Mouse (Mus musculus) left cerebral cortex, adult 9 months (tissue): ENCODE results near the gene Map1b.

Experiments
- DNase-seq, 2 experiments: peaks; one replicate each; pipeline ENCODE4 v3.0.0; 2022; ENCODE audit warnings: low spot score in 2 of 2

Gene Map1b

DNA sequence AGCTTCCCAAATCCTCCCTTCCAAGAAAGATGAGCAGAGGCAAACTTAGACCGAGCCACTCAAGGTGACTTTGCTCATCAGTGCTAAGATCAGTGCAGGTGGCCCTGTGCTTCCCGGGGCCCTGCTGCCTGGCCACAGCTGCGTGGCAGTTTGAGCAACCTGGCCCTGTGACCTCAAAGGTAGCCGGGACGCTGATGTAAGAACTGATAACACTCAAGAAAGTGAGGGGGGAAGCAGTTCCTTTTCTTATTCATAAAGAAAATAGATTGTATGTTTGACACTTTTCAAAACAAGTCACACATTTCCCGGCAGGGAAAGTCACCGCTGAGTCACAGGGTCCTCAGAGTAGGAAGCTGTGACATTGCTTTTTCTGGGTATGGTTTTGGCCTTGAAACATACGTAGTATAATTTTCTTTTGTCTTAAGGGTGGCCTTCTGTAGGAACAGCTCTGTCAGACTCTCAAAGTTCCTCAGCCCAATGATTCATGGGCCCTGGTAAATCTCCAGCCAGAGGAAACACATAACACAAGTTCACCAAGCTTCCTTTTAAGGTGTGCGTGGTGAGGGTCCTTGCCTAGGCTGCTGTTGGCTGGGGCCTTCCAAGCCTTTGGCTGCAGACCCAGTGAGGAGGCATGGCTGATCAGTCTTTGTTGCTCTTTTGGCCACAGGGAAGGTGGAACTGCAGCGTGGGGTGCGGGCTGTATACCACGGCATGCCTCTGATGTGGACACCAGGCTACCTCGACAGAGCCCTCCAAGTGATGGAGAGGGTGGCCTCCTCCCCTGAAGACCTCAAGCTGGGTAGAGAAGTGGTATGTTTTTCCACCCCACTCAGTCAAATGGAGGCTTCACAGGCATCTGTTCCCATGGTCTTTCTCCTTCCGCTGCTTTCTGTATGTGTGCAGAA lies 105.5 kb downstream of the Map1b start:
- no peak for DNase-seq

DNA sequence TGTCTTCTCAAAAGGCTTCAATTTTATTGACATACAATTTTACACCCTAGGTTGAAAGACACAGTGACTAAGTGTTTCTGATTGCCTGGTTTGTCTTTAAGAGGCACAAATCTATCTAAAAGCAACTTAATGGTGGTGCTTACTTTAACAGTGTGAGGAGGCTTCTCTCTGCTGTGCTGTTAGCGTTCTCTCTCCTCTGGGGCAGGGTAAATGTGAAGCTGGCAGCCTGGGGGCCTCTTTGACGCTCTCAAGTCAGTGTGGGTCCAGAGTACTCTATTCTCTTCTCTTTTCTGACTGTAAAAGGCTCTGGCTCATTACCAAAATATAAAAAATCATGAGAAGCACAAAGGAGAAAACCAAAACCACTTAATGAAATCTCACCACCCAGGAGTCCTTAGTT lies 107.1 kb downstream of the Map1b start:
- no peak for DNase-seq

DNA sequence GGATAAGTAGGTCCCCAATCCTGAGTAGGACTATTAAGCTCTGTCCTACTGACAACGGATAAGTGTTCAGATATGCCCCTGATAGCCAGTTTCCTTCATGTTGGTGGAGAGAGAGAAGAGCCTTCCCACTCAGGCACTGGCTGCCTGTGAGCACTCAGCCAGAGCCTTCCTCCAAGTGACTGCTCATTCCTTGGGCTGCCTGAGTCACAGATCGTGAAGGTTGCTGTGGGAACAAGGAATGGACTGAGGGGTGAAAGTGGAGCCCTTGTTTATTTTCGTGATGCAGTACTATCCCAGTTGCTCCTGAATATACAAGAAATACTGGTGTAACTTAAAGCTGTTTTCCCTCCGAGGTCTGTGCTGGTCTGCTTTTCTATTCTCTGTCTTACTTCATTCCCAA lies 117.0 kb downstream of the Map1b start:
- no peak for DNase-seq

DNA sequence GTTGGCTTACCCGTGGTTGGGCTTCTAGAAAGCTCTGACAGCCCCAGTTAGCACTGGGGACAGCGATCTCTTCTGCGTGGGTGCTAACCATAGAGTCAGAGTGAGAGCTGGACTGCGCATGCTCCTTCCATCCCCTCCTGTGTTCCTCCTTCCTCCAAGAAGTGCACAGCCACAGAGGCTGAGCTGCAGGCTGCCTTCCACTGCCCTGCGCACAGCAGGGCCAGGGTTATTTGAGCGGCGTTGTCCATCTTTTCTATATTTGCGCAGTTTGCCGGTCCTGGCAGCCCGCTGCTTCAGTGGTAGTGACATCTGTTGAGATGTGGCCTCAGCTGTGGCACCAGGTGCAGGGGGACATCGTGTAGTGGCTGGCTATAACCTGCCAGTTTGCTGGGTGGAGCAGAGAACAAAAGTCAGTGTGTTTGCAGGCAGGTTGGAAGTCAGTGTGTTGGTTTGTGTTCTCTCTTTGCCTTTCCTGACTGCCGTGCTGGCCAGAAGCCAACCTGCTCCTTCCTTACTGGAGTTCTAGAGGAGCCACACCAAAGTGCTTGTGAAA lies 118.1 kb downstream of the Map1b start:
- no peak for DNase-seq

DNA sequence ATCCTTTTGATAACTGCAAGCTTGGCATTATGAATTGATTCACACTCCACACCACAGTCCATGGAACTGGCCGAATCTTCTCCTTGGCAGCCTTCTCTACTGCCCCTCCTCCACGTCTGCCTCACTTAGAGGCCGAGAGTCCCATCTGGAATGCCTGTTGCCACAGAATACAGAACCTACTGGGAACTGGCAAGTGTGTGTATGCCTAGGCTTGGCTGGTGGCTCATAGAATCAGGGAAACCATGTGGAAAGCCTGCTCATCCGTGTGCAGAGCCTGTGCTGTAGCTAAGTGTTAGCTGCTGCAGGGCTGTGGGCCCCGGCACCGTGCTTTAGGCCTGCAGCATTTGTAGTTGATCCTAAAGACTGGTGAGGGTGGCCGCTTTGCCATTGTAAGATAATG lies 119.1 kb downstream of the Map1b start:
- no peak for DNase-seq

DNA sequence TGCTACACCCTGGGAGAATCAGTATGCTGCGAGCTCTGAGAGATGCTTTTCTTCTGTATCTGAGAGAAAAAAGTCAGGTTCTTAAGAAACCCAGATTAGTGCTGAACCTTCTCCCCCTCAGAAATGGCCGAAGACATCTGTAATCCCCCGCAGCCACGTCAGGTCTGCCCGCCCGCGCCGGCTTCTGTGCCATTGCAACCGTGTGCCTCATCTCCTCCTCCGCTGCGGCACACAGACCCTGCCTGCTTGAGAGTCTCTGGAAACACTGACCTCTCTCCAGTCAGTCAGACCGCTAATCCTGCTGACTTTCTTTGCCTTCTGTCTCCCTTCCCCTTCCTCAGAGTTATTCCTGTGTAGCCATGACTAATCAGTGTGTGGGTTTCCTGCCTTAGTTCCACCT lies 120.8 kb downstream of the Map1b start:
- no peak for DNase-seq

DNA sequence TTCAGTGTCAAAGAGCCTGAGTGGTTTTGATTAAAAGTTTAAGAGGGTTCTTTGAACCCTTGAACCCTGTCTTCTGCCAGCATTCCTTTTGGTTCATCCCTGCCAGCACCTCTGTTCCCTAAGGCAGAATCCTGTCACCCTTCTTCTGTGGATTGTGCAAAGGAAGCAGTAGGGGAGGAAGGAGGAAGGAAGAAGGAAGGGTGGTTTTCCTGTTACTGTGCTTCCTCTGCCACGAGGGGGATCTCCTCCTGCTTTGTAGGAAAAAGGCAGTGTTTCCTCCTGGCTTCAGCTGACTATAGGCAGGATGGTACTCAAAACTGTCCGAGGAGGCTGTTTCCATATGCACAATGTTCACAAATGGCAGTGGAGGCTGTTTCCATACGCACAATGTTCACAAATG lies 121.6 kb downstream of the Map1b start:
- no peak for DNase-seq

DNA sequence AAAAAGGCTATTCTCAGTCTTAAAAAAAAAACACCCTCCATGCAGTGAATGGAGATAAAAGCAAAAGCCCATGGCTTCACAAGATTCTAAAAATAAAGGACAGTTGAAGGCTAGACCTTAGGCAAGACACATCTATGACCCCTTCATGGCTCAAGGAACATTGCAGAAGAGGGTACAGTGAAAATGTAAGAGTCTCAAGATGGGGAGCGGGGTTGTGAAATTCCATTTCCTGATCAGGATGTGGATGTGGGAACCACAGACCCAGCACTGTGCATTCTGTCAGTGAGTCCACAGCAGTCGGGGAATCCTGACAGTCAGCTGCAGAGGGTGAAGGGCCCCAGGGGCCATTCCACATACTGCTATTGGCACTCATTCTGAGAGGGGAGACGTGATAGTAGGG lies 123.2 kb downstream of the Map1b start:
- no peak for DNase-seq

DNA sequence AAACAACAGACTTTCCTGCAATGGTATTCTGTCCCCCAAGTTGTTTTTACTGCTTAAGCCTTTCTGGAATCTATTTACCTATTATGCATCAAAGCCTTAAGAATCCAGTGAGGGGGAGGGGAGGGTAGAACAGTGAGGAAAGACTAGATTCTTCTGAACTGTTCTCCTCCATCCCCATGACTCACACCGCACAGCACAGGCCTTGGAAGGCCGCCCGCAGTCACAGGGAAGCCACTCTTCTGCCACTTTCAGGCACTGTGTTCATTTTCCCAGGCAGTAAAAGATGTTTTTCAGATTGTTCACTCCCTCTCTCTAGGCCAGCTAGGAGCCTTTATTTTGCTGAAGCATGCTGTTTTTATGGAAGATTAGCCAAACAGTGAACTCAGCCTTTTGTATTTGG lies 124.9 kb downstream of the Map1b start:
- DNase-seq, result peak in 1 of 2 experiments; percentile 51

DNA sequence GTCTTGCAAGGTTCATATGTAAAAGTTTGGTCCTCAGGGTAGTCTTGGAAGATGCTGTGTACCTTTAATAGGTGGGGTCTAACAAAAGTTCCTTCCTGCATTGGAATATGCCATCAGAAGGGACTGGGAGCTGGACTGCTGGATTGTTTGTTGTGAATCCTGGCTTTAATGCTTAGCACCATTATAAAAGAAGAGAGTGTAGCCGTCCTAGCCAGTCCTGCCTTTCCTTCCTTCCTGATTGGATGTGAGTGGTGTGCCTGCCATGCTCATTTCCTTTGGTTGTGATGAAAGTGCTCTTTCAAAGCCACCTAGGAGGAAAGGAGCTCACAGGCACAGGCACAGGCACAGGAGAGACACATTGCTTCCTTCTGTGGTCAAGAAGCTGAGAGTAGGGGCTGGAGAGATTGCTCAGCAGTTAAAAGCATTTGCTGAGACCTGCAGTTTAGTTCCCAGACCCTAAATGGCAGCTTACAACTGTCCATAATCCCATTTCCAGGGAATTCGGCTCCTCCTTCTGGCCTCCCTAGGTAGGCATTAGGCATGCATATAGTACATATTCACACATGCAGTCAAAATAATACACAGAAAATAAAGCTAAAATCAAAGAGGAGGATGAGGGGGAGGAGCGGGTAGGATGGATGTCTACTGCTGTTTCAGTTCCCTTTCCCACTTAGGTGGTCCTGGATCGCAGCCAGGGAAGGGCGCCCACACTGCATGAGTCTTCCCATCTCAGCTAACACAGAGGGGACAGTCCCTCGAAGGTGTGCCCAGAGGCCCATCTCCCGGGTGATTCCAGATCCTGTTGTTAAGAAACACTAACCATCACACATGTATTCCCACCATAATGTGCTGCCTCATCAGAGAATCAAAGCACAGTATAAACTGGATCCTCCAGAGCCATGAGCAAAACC lies 128.2 kb downstream of the Map1b start:
- DNase-seq, result no peak

DNA sequence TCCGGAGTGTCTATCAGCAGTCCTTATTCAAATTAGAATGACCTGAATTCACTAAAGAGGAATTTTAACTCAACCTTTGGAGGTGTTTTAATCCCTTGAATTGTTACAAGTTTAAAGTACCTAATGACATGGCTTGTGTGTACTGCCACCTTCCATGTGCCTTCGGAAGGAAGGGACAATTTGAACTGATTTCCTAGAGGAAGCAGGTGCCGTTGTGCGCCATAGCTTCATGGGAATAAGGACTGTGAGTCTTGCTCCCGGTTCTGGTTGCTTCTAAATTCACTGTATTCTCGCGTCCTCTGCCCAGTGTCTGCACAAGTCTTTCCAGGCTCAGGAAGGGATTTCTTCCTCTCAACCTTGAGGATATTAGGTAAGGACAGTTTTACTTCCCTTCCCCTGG lies 130.0 kb downstream of the Map1b start:
- DNase-seq, result no peak

DNA sequence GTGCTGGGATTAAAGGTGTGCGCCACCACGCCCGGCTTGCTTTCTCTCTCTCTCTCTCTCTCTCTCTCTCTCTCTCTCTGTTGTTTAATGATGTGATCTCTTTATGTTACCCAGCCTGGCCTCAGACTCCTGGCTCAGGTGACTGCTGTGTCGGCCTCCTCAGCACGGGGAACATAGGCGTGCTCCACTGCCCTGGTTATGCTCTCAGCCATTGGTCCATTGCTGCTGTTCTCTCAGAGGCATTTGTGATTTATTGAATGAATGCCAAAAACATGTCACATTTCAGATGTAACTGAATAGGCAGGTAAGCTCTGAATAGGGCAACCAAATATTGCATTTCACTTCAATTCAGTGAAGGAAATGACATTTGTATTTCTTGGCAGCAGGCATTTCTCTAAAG lies 130.4 kb downstream of the Map1b start:
- no peak for DNase-seq

DNA sequence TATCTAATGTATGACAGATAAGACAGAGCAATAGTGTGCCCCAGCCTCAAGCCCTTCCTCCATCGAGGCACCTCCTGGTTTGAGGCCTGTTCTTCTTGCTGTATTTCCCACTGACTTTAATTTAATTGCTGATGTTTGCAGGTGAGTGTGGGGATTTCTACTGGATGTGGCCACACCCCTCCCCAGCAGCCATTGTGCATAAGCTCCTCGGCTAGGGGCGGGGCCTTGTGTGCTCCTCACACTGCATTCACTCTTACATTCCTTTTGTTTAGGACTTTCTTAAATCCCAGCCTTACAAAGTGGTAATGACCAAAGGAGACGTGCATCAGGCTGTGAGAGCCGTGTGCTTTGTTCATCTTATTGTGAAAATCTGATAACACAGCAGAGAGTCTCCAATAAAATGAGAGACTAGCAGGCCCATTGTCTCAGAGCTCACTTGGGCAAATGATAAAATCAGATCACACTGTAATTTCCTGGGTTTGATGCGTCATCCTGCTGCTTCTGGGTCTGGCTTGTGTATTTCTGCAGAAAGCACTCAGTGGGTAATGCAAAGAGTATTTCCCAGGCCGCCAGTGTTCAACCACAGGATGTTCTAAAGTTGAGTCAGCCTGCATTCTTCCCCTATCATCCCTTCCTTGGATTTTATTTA lies 131.7 kb downstream of the Map1b start:
- no peak for DNase-seq

DNA sequence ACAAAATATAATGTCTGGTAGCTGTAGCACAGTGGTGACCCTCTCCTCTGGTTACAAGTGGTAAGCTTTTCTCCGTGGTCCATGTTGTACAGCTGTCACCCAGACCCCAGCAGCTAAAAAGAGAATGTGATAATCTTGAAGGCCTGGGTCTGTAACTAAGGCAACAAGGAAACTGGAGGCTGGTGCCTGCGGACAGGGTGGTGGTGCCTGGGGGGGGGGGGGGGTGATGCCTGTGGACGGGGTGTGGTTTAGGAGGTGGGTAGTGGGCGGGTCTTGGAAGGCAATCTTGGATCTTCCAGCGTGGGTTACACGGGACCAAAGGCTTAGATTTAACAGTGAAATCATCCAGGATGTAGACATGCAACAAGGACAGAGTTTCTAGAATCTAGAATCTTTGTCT lies 134.0 kb downstream of the Map1b start:
- DNase-seq, result no peak

DNA sequence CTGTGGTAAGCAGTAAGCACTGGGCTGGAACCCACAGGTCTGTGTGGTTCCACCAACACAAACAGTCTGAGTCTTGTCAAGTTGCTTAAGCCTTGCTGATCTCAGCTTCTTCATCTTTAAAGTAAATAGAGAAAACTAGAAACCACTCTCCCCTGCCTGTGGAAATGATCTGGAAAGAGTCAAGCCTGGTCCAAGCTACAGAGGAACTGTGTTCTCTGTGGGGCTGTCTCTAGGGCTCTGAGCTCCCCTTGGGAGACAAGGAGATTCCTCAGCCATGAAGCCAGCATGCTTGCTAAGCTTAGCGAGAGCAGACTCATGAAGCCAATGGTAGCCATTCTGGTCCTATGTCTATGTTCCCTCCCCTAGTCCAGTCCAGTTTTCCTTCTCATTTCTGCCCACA lies 138.1 kb downstream of the Map1b start:
- DNase-seq, result no peak

DNA sequence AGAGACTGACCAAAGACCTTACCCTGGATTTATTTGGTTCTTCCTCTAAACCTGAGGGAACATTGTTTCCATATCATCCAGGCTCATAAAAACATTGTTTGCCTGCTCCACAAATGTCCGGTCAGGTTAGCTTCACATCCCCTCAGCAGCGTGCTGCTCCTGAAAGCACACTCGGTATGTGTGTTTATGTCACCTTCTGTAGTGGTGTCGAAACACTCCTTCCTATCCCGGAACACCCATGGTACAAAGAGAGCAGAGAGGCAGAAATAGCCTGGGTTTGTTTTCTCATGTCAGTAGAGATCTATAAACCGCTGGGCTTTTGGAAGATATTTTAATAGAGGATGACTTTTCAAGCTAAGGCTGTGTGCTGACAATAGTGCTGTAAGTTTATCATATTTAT lies 139.3 kb downstream of the Map1b start:
- DNase-seq, result no peak

DNA sequence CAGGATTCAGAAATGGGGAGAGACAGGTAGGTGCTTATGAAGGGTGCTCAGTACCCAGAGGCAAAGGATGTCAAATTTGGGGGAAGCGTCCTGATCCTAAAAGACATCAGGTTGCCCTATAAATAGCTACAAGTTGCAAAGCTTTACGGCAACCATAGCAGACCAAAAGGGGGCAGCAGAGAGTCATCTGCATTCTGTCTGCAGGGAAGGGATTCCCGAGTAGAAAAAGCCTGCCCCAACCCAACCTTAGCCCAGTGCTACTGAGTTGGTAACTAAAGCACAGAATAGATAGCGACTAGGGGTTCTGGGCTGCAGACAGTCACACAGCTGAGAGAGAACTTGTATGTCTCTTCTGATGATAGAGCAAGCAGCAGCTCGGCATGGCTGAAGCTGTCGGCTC lies 140.8 kb downstream of the Map1b start:
- peak in 1 of 2 experiments; percentile 88 for DNase-seq

DNA sequence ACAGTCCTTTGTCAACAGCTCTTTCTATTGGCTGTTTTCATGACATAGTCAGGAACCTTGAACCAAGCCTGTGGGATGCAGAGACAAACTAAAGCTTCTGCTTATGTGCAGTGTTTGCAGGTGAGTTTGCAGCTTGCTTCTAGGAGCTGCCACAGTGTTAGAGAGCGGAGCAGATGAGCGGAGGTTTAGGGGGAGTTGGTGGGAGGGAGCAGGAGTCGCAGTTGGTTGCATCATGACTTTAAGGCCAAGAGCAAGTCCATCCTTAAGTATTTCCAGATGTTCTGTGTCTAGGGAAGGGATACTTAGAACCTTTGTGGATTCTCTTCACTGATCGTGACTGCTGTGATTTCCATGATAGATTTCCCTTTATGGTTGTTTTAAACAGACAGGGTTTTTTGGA lies 142.1 kb downstream of the Map1b start:
- no peak for DNase-seq

DNA sequence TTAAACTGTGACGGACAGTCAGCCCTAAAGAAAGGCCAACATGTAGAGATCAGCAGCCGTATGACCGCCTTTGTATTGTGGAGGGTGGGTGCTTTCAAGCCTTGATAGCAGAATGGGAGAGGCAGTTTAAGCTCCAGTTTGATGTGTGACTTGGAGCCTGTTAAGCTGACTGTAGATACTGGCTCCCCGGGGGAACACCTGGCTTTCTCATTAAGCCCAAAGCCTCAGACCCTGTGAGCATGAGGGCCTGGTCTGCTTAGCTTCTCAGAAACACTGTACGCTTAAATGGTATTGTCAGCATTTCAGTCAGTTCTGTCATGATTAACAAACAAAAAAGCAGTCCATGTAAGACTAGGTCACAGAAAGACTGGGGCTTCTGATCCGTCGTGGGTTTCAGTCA lies 142.7 kb downstream of the Map1b start:
- no peak for DNase-seq
